Mouse (Mus musculus): ENCODE measurements around the gene Eef1e1. TPM values are rescaled to one million over a fixed set of nuclear protein-coding genes. Genes with fewer than 3 reads are reported as not detected.

The Eef1e1 gene
- polyA plus RNA-seq, 1 experiment from 2014 or later, result 24.5 TPM

- Histone ChIP-seq H3K4me2 (replicated peaks; ENCODE audit: low read depth) (no peak overlapping the region), H3K4me3 (ENCODE audit: low read depth, low read length) (no peak overlapping the region), H3K9me3 (ENCODE audit: control insufficient read depth, low read length) (no peaks in the 10 kb centered on the region), H3K36me3 (ENCODE audit: control insufficient read depth, insufficient read depth, low read length) (peaks cover 7% of the 10 kb centered on the region; the same call in 1 of the 2 replicates), H3K27ac (replicated peaks) (no peak overlapping the region), H3K4me1 (replicated peaks; ENCODE audit: control insufficient read depth, insufficient read depth) (no peaks in the 10 kb centered on the region), H3K9ac (ENCODE audit: low read length) (no peak overlapping the region), H3K27me3 (ENCODE audit: control insufficient read depth, insufficient read depth, low read length) (no peaks in the 10 kb centered on the region)
- DNase-seq (ENCODE audit: low spot score), result no peak
- ATAC-seq (ENCODE audit: low FRiP score, low TSS enrichment), result no peak
- WGBS, result 63% methylated on average over 4 of the region's 4 CpGs
- TF ChIP-seq EP300 (optimal IDR thresholded peaks at IDR 0.05) (no peak), CTCF (IDR thresholded peaks at IDR 0.05; ENCODE audit: low read depth) (no peak)
Measured at GRCm38 (mm10) chr13:38649069-38649468, 9.8 kb downstream of the Eef1e1 start.

- DNase-seq (ENCODE audit: low spot score) (no peak), ATAC-seq (ENCODE audit: low FRiP score, low TSS enrichment) (no peak)
- H3K9me3 ChIP-seq (ENCODE audit: control insufficient read depth, low read length), result no peaks in the 10 kb centered on the region
- H3K4me2 ChIP-seq (replicated peaks; ENCODE audit: low read depth), result no peak overlapping the region
- no peaks in the 10 kb centered on the region for H3K4me1 ChIP-seq (replicated peaks; ENCODE audit: control insufficient read depth, insufficient read depth)
- H3K4me3 ChIP-seq (ENCODE audit: low read depth, low read length), result no peak overlapping the region
- H3K36me3 ChIP-seq (ENCODE audit: control insufficient read depth, insufficient read depth, low read length), result 0 out of 2 replicates have a peak, but pooled peaks cover 4% of the 10 kb centered on the region
- WGBS, result 59% methylated on average over 5 of the region's 5 CpGs
- H3K9ac ChIP-seq (ENCODE audit: low read length), result no peak overlapping the region
- no peak overlapping the region for H3K27ac ChIP-seq (replicated peaks)
- TF ChIP-seq EP300 (optimal IDR thresholded peaks at IDR 0.05), result no peak
- no peak for TF ChIP-seq CTCF (IDR thresholded peaks at IDR 0.05; ENCODE audit: low read depth)
- no peaks in the 10 kb centered on the region for H3K27me3 ChIP-seq (ENCODE audit: control insufficient read depth, insufficient read depth, low read length)
Measured at GRCm38 (mm10) chr13:38641414-38641813, 17.4 kb downstream of the Eef1e1 start.

GRCm38 (mm10) chr13:38640961-38641360, 17.9 kb downstream of the Eef1e1 start:
- ATAC-seq (ENCODE audit: low FRiP score, low TSS enrichment), result no peak
- Histone ChIP-seq H3K27ac (replicated peaks) (no peak overlapping the region), H3K4me1 (replicated peaks; ENCODE audit: control insufficient read depth, insufficient read depth) (no peaks in the 10 kb centered on the region), H3K4me3 (ENCODE audit: low read depth, low read length) (no peak overlapping the region), H3K27me3 (ENCODE audit: control insufficient read depth, insufficient read depth, low read length) (no peaks in the 10 kb centered on the region), H3K9me3 (ENCODE audit: control insufficient read depth, low read length) (no peaks in the 10 kb centered on the region), H3K9ac (ENCODE audit: low read length) (no peak overlapping the region), H3K36me3 (ENCODE audit: control insufficient read depth, insufficient read depth, low read length) (0 out of 2 replicates have a peak, but pooled peaks cover 4% of the 10 kb centered on the region), H3K4me2 (replicated peaks; ENCODE audit: low read depth) (no peak overlapping the region)
- no peak for TF ChIP-seq CTCF (IDR thresholded peaks at IDR 0.05; ENCODE audit: low read depth)
- TF ChIP-seq EP300 (optimal IDR thresholded peaks at IDR 0.05), result no peak
- no peak for DNase-seq (ENCODE audit: low spot score)
- WGBS, result 87% methylated on average over 5 of the region's 5 CpGs

- TF ChIP-seq EP300 (optimal IDR thresholded peaks at IDR 0.05) (no peak), CTCF (IDR thresholded peaks at IDR 0.05; ENCODE audit: low read depth) (no peak)
- H3K9me3 ChIP-seq (ENCODE audit: control insufficient read depth, low read length), result no peaks in the 10 kb centered on the region
- 76% methylated on average over 11 of the region's 11 CpGs for WGBS
Measured at GRCm38 (mm10) chr13:38638694-38639093, 20.2 kb downstream of the Eef1e1 start.

GRCm38 (mm10) chr13:38634800-38635269, 24.0 kb downstream of the Eef1e1 start, which contains the start of gene Bloc1s5:
TSS of gene Bloc1s5 (minus strand) at chr13:38635109.
- Histone ChIP-seq H3K4me1 (replicated peaks; ENCODE audit: control insufficient read depth, insufficient read depth) (no peaks in the 10 kb centered on the region), H3K4me3 (ENCODE audit: low read depth, low read length) (peak within 1 kb of the TSS; percentile 95), H3K4me2 (replicated peaks; ENCODE audit: low read depth) (peak within 1 kb of the TSS; percentile 86), H3K9me3 (ENCODE audit: control insufficient read depth, low read length) (no peaks in the 10 kb centered on the region), H3K9ac (ENCODE audit: low read length) (peak within 1 kb of the TSS; percentile 77), H3K36me3 (ENCODE audit: control insufficient read depth, insufficient read depth, low read length) (no peaks in the 10 kb centered on the region), H3K27ac (replicated peaks) (peak within 1 kb of the TSS; percentile 65), H3K27me3 (ENCODE audit: control insufficient read depth, insufficient read depth, low read length) (no peaks in the 10 kb centered on the region)
- no peak for TF ChIP-seq EP300 (optimal IDR thresholded peaks at IDR 0.05)
- TF ChIP-seq CTCF (IDR thresholded peaks at IDR 0.05; ENCODE audit: low read depth), result no peak
- DNase-seq (ENCODE audit: low spot score) (peak; percentile 95), ATAC-seq (ENCODE audit: low FRiP score, low TSS enrichment) (peak; percentile 96)
- WGBS, result under 1% methylated on average over 41 of the region's 44 CpGs

More at GRCm38 (mm10) chr13:38638694-38639093, 20.2 kb downstream of the Eef1e1 start:
- DNase-seq (ENCODE audit: low spot score), result no peak
- Histone ChIP-seq H3K4me3 (ENCODE audit: low read depth, low read length) (no peak overlapping the region), H3K27ac (replicated peaks) (no peak overlapping the region), H3K4me2 (replicated peaks; ENCODE audit: low read depth) (no peak overlapping the region), H3K36me3 (ENCODE audit: control insufficient read depth, insufficient read depth, low read length) (no peaks in the 10 kb centered on the region), H3K27me3 (ENCODE audit: control insufficient read depth, insufficient read depth, low read length) (no peaks in the 10 kb centered on the region), H3K9ac (ENCODE audit: low read length) (no peak overlapping the region), H3K4me1 (replicated peaks; ENCODE audit: control insufficient read depth, insufficient read depth) (no peaks in the 10 kb centered on the region)
- ATAC-seq (ENCODE audit: low FRiP score, low TSS enrichment), result no peak

GRCm38 (mm10) chr13:38634256-38634799, 24.5 kb downstream of the Eef1e1 start:
- H3K9me3 ChIP-seq (ENCODE audit: control insufficient read depth, low read length), result no peaks in the 10 kb centered on the region
- peak overlapping the region; percentile 77 for H3K9ac ChIP-seq (ENCODE audit: low read length)
- no peaks in the 10 kb centered on the region for H3K36me3 ChIP-seq (ENCODE audit: control insufficient read depth, insufficient read depth, low read length)
- WGBS, result under 1% methylated on average over 19 of the region's 19 CpGs
- H3K4me1 ChIP-seq (replicated peaks; ENCODE audit: control insufficient read depth, insufficient read depth), result no peaks in the 10 kb centered on the region
- H3K27me3 ChIP-seq (ENCODE audit: control insufficient read depth, insufficient read depth, low read length), result no peaks in the 10 kb centered on the region
- DNase-seq (ENCODE audit: low spot score) (no peak), ATAC-seq (ENCODE audit: low FRiP score, low TSS enrichment) (peak; percentile 74)
- H3K27ac ChIP-seq (replicated peaks), result peak overlapping the region; percentile 65
- H3K4me2 ChIP-seq (replicated peaks; ENCODE audit: low read depth), result peak overlapping the region; percentile 86
- peak overlapping the region; percentile 95 for H3K4me3 ChIP-seq (ENCODE audit: low read depth, low read length)
- TF ChIP-seq EP300 (optimal IDR thresholded peaks at IDR 0.05) (no peak), CTCF (IDR thresholded peaks at IDR 0.05; ENCODE audit: low read depth) (no peak)

Data from stomach, postnatal 0 days (tissue).